Mouse (Mus musculus) kidney, embryonic 16.5 days (tissue): ENCODE results near the gene Esyt2. TPM values are rescaled to one million over a fixed set of nuclear protein-coding genes. Genes with fewer than 3 reads are reported as not detected.
A peak's percentile ranks its signal among the peaks of the same experiment; 100 is the strongest.
"Not testable (repeated sequence)": the region's sequence is repeated elsewhere in the genome, so short reads cannot be mapped to it uniquely, and the experiment has no call there.

Source experiments
- ATAC-seq: fragments of 200-750 bp; cut with Nextera tagmentation; 2 replicates; pipeline ENCODE4 v1.8.0; 2017; ENCODE audit warnings: moderate TSS enrichment; ENCODE audit not compliant: low FRiP score, low TSS enrichment
- H3K27ac ChIP-seq: fragments of 300-500 bp; sonication (generic); 2 replicates; pipeline ENCODE4 v1.5.1; 2014; ENCODE audit warnings: low read length
- H3K27me3 ChIP-seq: fragments of 300-500 bp; sonication (generic); 2 replicates; pipeline ENCODE4 v1.6.1; 2014; ENCODE audit warnings: low read length, control low read depth, mixed read lengths; ENCODE audit not compliant: insufficient read depth
- H3K36me3 ChIP-seq: fragments of 300-500 bp; sonication (generic); 2 replicates; pipeline ENCODE4 v1.6.1; 2014; ENCODE audit warnings: low read length, control low read depth, mixed read lengths; ENCODE audit not compliant: insufficient read depth
- H3K4me1 ChIP-seq: fragments of 300-500 bp; sonication (generic); 2 replicates; pipeline ENCODE4 v1.6.1; 2014; ENCODE audit warnings: low read length, control low read depth, mixed read lengths; ENCODE audit not compliant: insufficient read depth
- H3K4me2 ChIP-seq: fragments of 300-500 bp; sonication (generic); replicated peaks from 2 replicates; pipeline ENCODE4 v1.6.1; 2014; ENCODE audit warnings: low read depth, low read length
- H3K4me3 ChIP-seq: fragments of 300-500 bp; sonication (generic); 2 replicates; pipeline ENCODE4 v1.5.1; 2014; ENCODE audit warnings: mild to moderate bottlenecking, low read length
- H3K9ac ChIP-seq: fragments of 300-500 bp; sonication (generic); replicated peaks from 2 replicates; pipeline ENCODE4 v1.6.1; 2014; ENCODE audit warnings: low read length
- H3K9me3 ChIP-seq: fragments of 300-500 bp; sonication (generic); 2 replicates; pipeline ENCODE4 v1.6.1; 2016; ENCODE audit warnings: low read length, control low read depth
- WGBS: fragments of 180-500 bp; shearing (Covaris S2); extraction: QIAGEN DNeasy Blood & Tissue Kit; methylation state at CpG from one replicate; pipeline ENCODE4 v1.1.7; 2014; 5-methylcytosine and 5-hydroxymethylcytosine counted together
- polyA plus RNA-seq: library from polyadenylated mRNA; unstranded; fragments of >200 nt; fragmentation: Nextera tagmentation; extraction: Ambion mirVana; gene quantifications from 2 replicates; pipeline ENCODE4 v1.2.1, GENCODE M21; 2015

Gene Esyt2
- polyA plus RNA-seq, 1 experiment from 2014 or later = 17.5 TPM

DNA sequence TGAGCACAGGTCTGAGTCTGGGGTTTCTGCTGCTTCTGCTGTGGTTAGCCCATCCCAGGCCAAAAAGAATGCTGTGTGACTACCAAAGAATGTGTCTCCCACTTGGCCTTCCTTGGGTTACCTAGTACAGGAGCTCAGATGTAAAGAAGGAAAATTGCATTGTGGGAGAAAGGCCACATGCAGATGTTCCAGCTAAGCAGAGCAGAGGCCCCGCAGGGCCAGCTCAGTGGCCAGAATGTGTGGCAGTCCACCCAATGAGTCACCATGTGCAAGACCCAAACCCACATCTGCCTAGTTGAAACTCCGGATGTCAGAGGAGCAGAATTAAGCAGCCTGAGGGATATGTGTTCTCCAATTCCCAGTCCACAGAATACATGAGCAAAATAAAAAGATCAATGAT is 22.7 kb upstream of the Esyt2 start:
- H3K27me3 ChIP-seq = no peaks in the 10 kb centered on the region
- no peak for ATAC-seq
- 85% methylated on average over 2 of the region's 2 CpGs for WGBS
- H3K4me1 ChIP-seq = 0 out of 2 replicates have a peak, but pooled peaks cover 3% of the 10 kb centered on the region
- H3K27ac ChIP-seq = no peak overlapping the region
- peaks cover 13% of the 10 kb centered on the region for H3K36me3 ChIP-seq
- H3K4me2 ChIP-seq = no peak overlapping the region
- H3K9ac ChIP-seq = no peak overlapping the region
- no peaks in the 10 kb centered on the region for H3K9me3 ChIP-seq
- H3K4me3 ChIP-seq = no peak overlapping the region

GRCm38 (mm10) chr12:116262555-116263341 is 18.2 kb upstream of the Esyt2 start, which contains the start of gene Wdr60:
Gene Wdr60, minus strand, starts transcription at chr12:116263022.
- H3K4me1 ChIP-seq = 0 out of 2 replicates have a peak, but pooled peaks cover 3% of the 10 kb centered on the region
- H3K4me2 ChIP-seq = peak within 1 kb of the TSS; percentile 82
- ATAC-seq = peak; percentile 99
- H3K9ac ChIP-seq = peak within 1 kb of the TSS; percentile 85
- no peaks in the 10 kb centered on the region; the same call in 1 of the 2 replicates for H3K27me3 ChIP-seq
- no peaks in the 10 kb centered on the region for H3K9me3 ChIP-seq
- WGBS = 3% methylated on average over 47 of the region's 47 CpGs
- peak within 1 kb of the TSS; percentile 76 for H3K27ac ChIP-seq
- H3K4me3 ChIP-seq = peak within 1 kb of the TSS; percentile 84
- H3K36me3 ChIP-seq = no peaks in the 10 kb centered on the region

DNA sequence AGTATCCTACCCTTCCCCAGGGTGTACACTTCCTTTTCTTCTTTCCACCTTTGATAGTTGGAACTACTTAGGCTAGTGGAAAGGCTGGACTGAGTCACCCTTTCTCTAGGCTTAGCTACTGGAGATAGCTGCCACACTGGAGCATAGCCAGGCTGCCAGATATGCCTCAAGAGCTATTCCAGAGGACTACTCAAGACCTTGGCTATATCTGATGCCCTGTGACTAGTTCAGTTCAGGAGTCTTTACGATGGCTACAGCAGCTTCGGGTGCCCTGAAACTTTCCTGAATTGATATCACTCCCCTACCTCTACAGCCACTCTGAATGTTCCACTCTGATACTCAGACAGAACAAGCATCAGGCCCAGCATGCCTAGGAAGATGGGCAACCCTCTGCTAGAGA is 16.2 kb upstream of the Esyt2 start:
- ATAC-seq = no peak
- no peaks in the 10 kb centered on the region for H3K36me3 ChIP-seq
- 89% methylated on average over 2 of the region's 2 CpGs for WGBS
- no peak overlapping the region for H3K9ac ChIP-seq
- H3K9me3 ChIP-seq = no peaks in the 10 kb centered on the region
- H3K4me2 ChIP-seq = no peak overlapping the region
- H3K4me1 ChIP-seq = 0 out of 2 replicates have a peak, but pooled peaks cover 3% of the 10 kb centered on the region
- H3K27me3 ChIP-seq = no peaks in the 10 kb centered on the region; the same call in 1 of the 2 replicates
- no peak overlapping the region for H3K4me3 ChIP-seq
- no peak overlapping the region for H3K27ac ChIP-seq

GRCm38 (mm10) chr12:116265275-116265674 is 15.7 kb upstream of the Esyt2 start:
- Histone ChIP-seq H3K36me3 (no peaks in the 10 kb centered on the region), H3K4me1 (0 out of 2 replicates have a peak, but pooled peaks cover 3% of the 10 kb centered on the region), H3K9ac (no peak overlapping the region), H3K4me2 (no peak overlapping the region), H3K9me3 (no peaks in the 10 kb centered on the region), H3K27me3 (no peaks in the 10 kb centered on the region; the same call in 1 of the 2 replicates), H3K27ac (no peak overlapping the region), H3K4me3 (no peak overlapping the region)
- 76% methylated on average over 2 of the region's 2 CpGs for WGBS
- ATAC-seq = no peak

GRCm38 (mm10) chr12:116269450-116269849 is 11.5 kb upstream of the Esyt2 start:
- 70% methylated on average over 5 of the region's 5 CpGs for WGBS
- Histone ChIP-seq H3K27me3 (no peaks in the 10 kb centered on the region; the same call in 1 of the 2 replicates), H3K4me1 (no peaks in the 10 kb centered on the region), H3K9ac (no peak overlapping the region), H3K36me3 (no peaks in the 10 kb centered on the region), H3K27ac (no peak overlapping the region), H3K9me3 (no peaks in the 10 kb centered on the region), H3K4me3 (no peak overlapping the region), H3K4me2 (no peak overlapping the region)
- no peak for ATAC-seq

GRCm38 (mm10) chr12:116270538-116270937 is 10.5 kb upstream of the Esyt2 start:
- no peak for ATAC-seq
- no peaks in the 10 kb centered on the region for H3K4me1 ChIP-seq
- no peak overlapping the region for H3K27ac ChIP-seq
- WGBS = 85% methylated on average over 1 of the region's 1 CpGs
- H3K9ac ChIP-seq = no peak overlapping the region
- no peak overlapping the region for H3K4me3 ChIP-seq
- no peaks in the 10 kb centered on the region for H3K27me3 ChIP-seq
- H3K9me3 ChIP-seq = no peaks in the 10 kb centered on the region
- H3K4me2 ChIP-seq = no peak overlapping the region
- no peaks in the 10 kb centered on the region for H3K36me3 ChIP-seq

DNA sequence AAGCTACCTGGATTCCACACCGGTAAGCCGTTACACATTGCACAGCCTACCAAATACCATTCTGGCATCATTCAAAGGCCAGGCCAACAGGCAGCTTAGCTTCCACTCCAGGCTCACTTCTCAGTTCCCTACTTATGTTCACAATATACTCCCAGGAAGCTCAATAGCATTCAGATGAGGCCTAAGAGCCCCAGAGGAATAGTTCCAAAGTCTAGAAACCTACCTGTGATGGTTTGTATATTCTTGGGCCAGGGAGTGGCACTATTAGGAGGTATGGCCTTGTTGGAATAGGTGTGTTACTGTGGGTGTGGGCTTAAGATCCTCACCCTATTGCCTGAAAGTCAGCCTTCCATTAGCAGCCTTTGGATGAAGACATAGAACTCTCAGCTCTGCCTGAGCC is 9.9 kb upstream of the Esyt2 start:
- Histone ChIP-seq H3K9ac (no peak overlapping the region), H3K9me3 (no peaks in the 10 kb centered on the region), H3K4me2 (no peak overlapping the region), H3K4me1 (no peaks in the 10 kb centered on the region), H3K27ac (no peak overlapping the region), H3K27me3 (no peaks in the 10 kb centered on the region), H3K4me3 (no peak overlapping the region), H3K36me3 (no peaks in the 10 kb centered on the region)
- ATAC-seq = no peak
- WGBS = 95% methylated on average over 2 of the region's 2 CpGs

- H3K36me3 ChIP-seq = no peaks in the 10 kb centered on the region
- no peak overlapping the region for H3K9ac ChIP-seq
- no peak overlapping the region for H3K4me3 ChIP-seq
- no peak overlapping the region for H3K27ac ChIP-seq
- no peaks in the 10 kb centered on the region for H3K9me3 ChIP-seq
- no peaks in the 10 kb centered on the region for H3K4me1 ChIP-seq
- H3K4me2 ChIP-seq = no peak overlapping the region
- WGBS = 56% methylated on average over 1 of the region's 1 CpGs
- H3K27me3 ChIP-seq = no peaks in the 10 kb centered on the region
- ATAC-seq = no peak
These were observed 7.3 kb upstream of the Esyt2 start for GRCm38 (mm10) chr12:116273733-116274132.

GRCm38 (mm10) chr12:116275086-116275485 is 5.9 kb upstream of the Esyt2 start, which contains the start of gene Gm11027:
Gene Gm11027, plus strand, starts transcription at chr12:116275386.
- WGBS = 74% methylated on average over 2 of the region's 2 CpGs
- not testable (repeated sequence) for H3K9ac ChIP-seq, H3K4me3 ChIP-seq, H3K27me3 ChIP-seq, H3K27ac ChIP-seq, H3K9me3 ChIP-seq, ATAC-seq, H3K36me3 ChIP-seq, H3K4me1 ChIP-seq, H3K4me2 ChIP-seq

DNA sequence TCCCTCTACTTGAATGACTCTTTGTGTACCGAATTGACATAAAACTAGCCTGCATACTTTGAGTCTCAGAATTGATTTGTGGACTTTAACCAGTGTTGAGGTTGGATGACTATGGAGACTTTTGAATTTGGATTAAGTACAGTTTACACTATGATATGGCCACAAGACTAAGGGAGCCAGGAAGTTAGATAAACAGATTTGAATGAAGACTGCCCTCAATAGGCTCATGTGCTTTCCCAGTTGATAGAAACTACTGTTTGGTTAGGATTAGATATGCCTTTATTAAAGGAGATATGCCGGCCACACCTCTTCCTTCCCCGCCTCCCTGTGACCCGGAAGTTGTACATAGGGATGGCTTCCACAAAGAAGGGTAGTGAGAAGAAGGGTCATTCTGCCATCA is 5.4 kb upstream of the Esyt2 start:
- H3K9ac ChIP-seq = no peak overlapping the region
- H3K4me1 ChIP-seq = peaks cover 6% of the 10 kb centered on the region; the same call in 1 of the 2 replicates
- H3K27ac ChIP-seq = no peak overlapping the region
- H3K27me3 ChIP-seq = no peaks in the 10 kb centered on the region
- 87% methylated on average over 4 of the region's 4 CpGs for WGBS
- no peak overlapping the region for H3K4me2 ChIP-seq
- H3K4me3 ChIP-seq = no peak overlapping the region
- no peak for ATAC-seq
- no peaks in the 10 kb centered on the region for H3K36me3 ChIP-seq
- no peaks in the 10 kb centered on the region for H3K9me3 ChIP-seq
